In genomic region chr5:8893300-8894103, GRCm38 (mm10) we compare ENCODE assay signal across 8 mouse cellular contexts. TPM values are rescaled to one million over a fixed set of nuclear protein-coding genes. Genes with fewer than 3 reads are reported as not detected.
DNase-seq lines count a peak whose midpoint lies in the region; ATAC-seq lines count a peak whose summit lies in the region.

Gene Abcb4, plus strand, starts transcription at chr5:8893717.

- H3K27me3 ChIP-seq in forebrain, embryonic 11.5 days (ENCODE audit: control insufficient read depth, insufficient read depth, low read length): peaks cover 10% of the 10 kb centered on the region
- peaks cover 13% of the 10 kb centered on the region; the same call in 1 of the 2 replicates for H3K27me3 ChIP-seq in heart, embryonic 15.5 days
- H3K27me3 ChIP-seq in liver, embryonic 12.5 days (replicated peaks): no peaks in the 10 kb centered on the region

- H3K9me3 ChIP-seq in forebrain, embryonic 11.5 days (ENCODE audit: control insufficient read depth, low read length): no peaks in the 10 kb centered on the region
- no peaks in the 10 kb centered on the region for H3K9me3 ChIP-seq in heart, embryonic 15.5 days (replicated peaks)
- no peaks in the 10 kb centered on the region for H3K9me3 ChIP-seq in liver, embryonic 12.5 days (replicated peaks)

- no peak within 1 kb of the TSS for H3K27ac ChIP-seq in forebrain, embryonic 11.5 days (ENCODE audit: low read depth, low read length)
- no peak within 1 kb of the TSS for H3K27ac ChIP-seq in heart, embryonic 15.5 days
- H3K27ac ChIP-seq in liver, embryonic 12.5 days: peak within 1 kb of the TSS; percentile 98

- no peaks in the 10 kb centered on the region; the same call in 1 of the 2 replicates for H3K4me1 ChIP-seq in forebrain, embryonic 11.5 days (replicated peaks; ENCODE audit: control insufficient read depth, insufficient read depth, low read length)
- peaks cover 7% of the 10 kb centered on the region for H3K4me1 ChIP-seq in heart, embryonic 15.5 days (replicated peaks)
- H3K4me1 ChIP-seq in liver, embryonic 12.5 days: peaks cover 52% of the 10 kb centered on the region

- H3K4me3 ChIP-seq in forebrain, embryonic 11.5 days (ENCODE audit: low read depth, low read length): peak within 1 kb of the TSS; percentile 61
- peak within 1 kb of the TSS; percentile 58 for H3K4me3 ChIP-seq in heart, embryonic 15.5 days
- peak within 1 kb of the TSS; percentile 80 for H3K4me3 ChIP-seq in liver, embryonic 12.5 days

- ATAC-seq in CD4-positive, CD25-positive, alpha-beta regulatory T cell, adult 4 months: peak; percentile 86
- ATAC-seq in forebrain, embryonic 11.5 days (replicated peaks; ENCODE audit: low FRiP score): peak; percentile 95
- peak; percentile 69 for ATAC-seq in heart, embryonic 15.5 days (replicated peaks; ENCODE audit: insufficient number of reproducible peaks, insufficient read depth, low FRiP score, low read depth)
- ATAC-seq in liver, embryonic 12.5 days: peak; percentile 89

- peak; percentile 44 for DNase-seq in c-Kit-positive CD71-negative TER-119-negative erythroid progenitor cells, embryonic 14.5 days (ENCODE audit: low read depth)
- DNase-seq in forebrain, embryonic 11.5 days (ENCODE audit: low spot score): peak; percentile 83
- DNase-seq in kidney, postnatal 14 days: peak; percentile 49
- DNase-seq in naive thymus-derived CD4-positive, alpha-beta T cell, adult 2 months (ENCODE audit: low read depth): peak; percentile 76
- DNase-seq in spleen, postnatal 4 days (ENCODE audit: low spot score in 2 of 2): peak; percentile 88 to 93

- H3K4me2 ChIP-seq in forebrain, embryonic 11.5 days (ENCODE audit: low read depth, low read length, severe bottlenecking): peak within 1 kb of the TSS; percentile 94
- peak within 1 kb of the TSS; percentile 95 for H3K4me2 ChIP-seq in heart, embryonic 15.5 days
- peak within 1 kb of the TSS; percentile 74 for H3K4me2 ChIP-seq in liver, embryonic 12.5 days

- WGBS in forebrain, embryonic 11.5 days: under 1% methylated on average over 56 of the region's 65 CpGs
- under 1% methylated on average over 64 of the region's 65 CpGs for WGBS in heart, embryonic 15.5 days
- under 1% methylated on average over 64 of the region's 65 CpGs for WGBS in liver, embryonic 12.5 days (ENCODE audit: insufficient replicate concordance)

- H3K9ac ChIP-seq in forebrain, embryonic 11.5 days (ENCODE audit: low read length): peak within 1 kb of the TSS; percentile 67
- H3K9ac ChIP-seq in heart, embryonic 15.5 days: peak within 1 kb of the TSS; percentile 48
- H3K9ac ChIP-seq in liver, embryonic 12.5 days: peak within 1 kb of the TSS; percentile 92

- H3K36me3 ChIP-seq in forebrain, embryonic 11.5 days (ENCODE audit: control insufficient read depth, insufficient read depth, low read length): no peaks in the 10 kb centered on the region
- no peaks in the 10 kb centered on the region for H3K36me3 ChIP-seq in heart, embryonic 15.5 days
- peaks cover 18% of the 10 kb centered on the region for H3K36me3 ChIP-seq in liver, embryonic 12.5 days

RNA-seq across cellular contexts. Expression of gene Abcb4, which starts in this region (rescaled TPM):
- under 1 TPM; 0.62 to 0.70 TPM for polyA plus RNA-seq in CD4-positive, CD25-positive, alpha-beta regulatory T cell, adult 4 months (2017; shearing (Covaris generic))
- 0.67 and 0.88 TPM in 2 replicates for polyA plus RNA-seq in forebrain, embryonic 11.5 days (2014; fragmentation: Nextera tagmentation; extraction: Ambion mirVana)
- polyA plus RNA-seq in heart, embryonic 15.5 days (2015; fragmentation: Nextera tagmentation; extraction: Ambion mirVana): 0.45 and 0.55 TPM in 2 replicates
- polyA plus RNA-seq in liver, embryonic 12.5 days (2016; fragmentation: Nextera tagmentation; extraction: Ambion mirVana): 37.8 and 40.1 TPM in 2 replicates

Comparison
In these comparisons a context has a peak if more than half of its experiments do, and no peak if none do; other contexts are left out.
1. RNA of gene Abcb4 (polyA plus RNA-seq): 37.8 to 40.1 TPM in liver, embryonic 12.5 days; 0.67 to 0.88 TPM in forebrain, embryonic 11.5 days, 0.62 to 0.70 TPM in CD4-positive, CD25-positive, alpha-beta regulatory T cell, adult 4 months and 0.45 to 0.55 TPM in heart, embryonic 15.5 days; every median in the first group is over 10 times any median in the second.
2. Peak in ATAC-seq in CD4-positive, CD25-positive, alpha-beta regulatory T cell, adult 4 months; RNA of the gene not detected or under 1 TPM.
3. Peak in DNase-seq, ATAC-seq, H3K4me3 ChIP-seq, H3K9ac ChIP-seq and H3K4me2 ChIP-seq in forebrain, embryonic 11.5 days; RNA of the gene not detected or under 1 TPM.
4. Peak in ATAC-seq, H3K4me3 ChIP-seq, H3K9ac ChIP-seq and H3K4me2 ChIP-seq in heart, embryonic 15.5 days; RNA of the gene not detected or under 1 TPM.
5. Peak in every context shown above with its lines, with median percentiles within 50 percentile points of each other: ATAC-seq, DNase-seq, H3K4me2 ChIP-seq, H3K4me3 ChIP-seq and H3K9ac ChIP-seq.